Mouse (Mus musculus): ENCODE measurements at regions not wholly inside any gene's neighbourhood (a gene's known extent, or its start where the extent isn't known, plus 50 kb on each side); places are given as distances from the start of the nearest gene placed in this dataset.

DNA sequence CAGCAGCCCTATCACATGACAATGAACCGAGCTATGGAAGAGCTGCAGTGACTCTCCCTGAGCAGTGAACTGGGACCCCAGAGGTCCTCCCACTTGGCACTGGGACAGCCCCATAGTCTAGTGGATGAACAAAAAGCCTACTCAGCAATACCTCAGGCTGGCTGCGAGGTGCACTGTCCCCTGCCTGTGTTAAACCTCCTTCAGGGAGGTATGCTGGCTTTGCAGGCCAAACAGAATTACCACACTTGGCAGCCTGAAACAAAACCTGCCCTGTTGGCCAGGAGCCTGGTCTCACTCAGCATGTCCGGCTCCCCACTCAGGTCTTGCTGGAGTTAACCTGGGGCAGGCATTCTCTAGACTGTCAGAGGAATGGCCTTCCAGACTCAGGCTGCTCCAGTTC is 189.9 kb upstream of the Ppp2r2d start:
- TF ChIP-seq CTCF (IDR thresholded peaks at IDR 0.05; ENCODE audit: low read depth) (no peak), EP300 (IDR thresholded peaks at IDR 0.05; ENCODE audit: low read depth) (no peak)
